Mouse (Mus musculus) thymus, postnatal 0 days (tissue): ENCODE measurements around the gene Rbmx. TPM values are rescaled to one million over a fixed set of nuclear protein-coding genes. Genes with fewer than 3 reads are reported as not detected.

ENCODE experiments used
- polyA plus RNA-seq: library from polyadenylated mRNA; unstranded; fragments of >200 nt; fragmentation: Nextera tagmentation; extraction: Ambion mirVana; gene quantifications from 2 replicates; pipeline ENCODE4 v1.2.1, GENCODE M21; 2015

Rbmx gene
- polyA plus RNA-seq, 1 experiment from 2014 or later, result 149 TPM

Other genes starting within 250 kb of the Rbmx start
- 3.1 and 4.3 TPM in 2 replicates for gene Cd40lg, start 180.9 kb downstream of the Rbmx start, polyA plus RNA-seq
- gene Arhgef6, start 54.3 kb downstream of the Rbmx start, polyA plus RNA-seq, result 56.2 and 60.5 TPM in 2 replicates
- 0.10 TPM in 1 of 2 replicates, not detected in the other for gene Gm364, start 16.1 kb upstream of the Rbmx start, polyA plus RNA-seq
- gene Gpr101, start 110.7 kb upstream of the Rbmx start, polyA plus RNA-seq, result not detected in 2 replicates